Mouse (Mus musculus): ENCODE data around the gene Rtkn2. TPM values are rescaled to one million over a fixed set of nuclear protein-coding genes. Genes with fewer than 3 reads are reported as not detected.

The Rtkn2 gene
- polyA plus RNA-seq, 1 experiment from 2014 or later: 2.2 TPM

DNA sequence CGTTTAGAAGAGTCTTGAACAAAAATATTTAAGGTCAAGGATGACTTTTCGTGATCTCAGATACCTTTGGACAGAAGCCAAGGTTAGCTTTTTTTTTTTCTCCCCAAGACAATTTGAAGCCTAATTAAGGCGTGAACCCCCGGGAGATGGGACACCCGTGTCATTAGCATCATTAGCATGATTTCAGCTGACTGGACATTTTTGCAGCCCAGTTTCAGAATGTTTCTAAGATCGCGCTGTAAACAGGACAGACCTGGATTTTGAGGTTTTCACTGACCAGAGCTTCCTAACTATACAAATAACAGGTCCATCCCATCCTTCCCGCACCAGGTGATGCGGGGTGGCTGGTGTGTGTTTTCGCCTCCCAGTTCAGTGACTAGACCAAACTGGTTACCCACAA lies 19.8 kb downstream of the Rtkn2 start:
- no peaks in the 10 kb centered on the region for H3K27me3 ChIP-seq (replicated peaks)
- H3K4me2 ChIP-seq: no peak overlapping the region
- no peak overlapping the region for H3K27ac ChIP-seq
- H3K36me3 ChIP-seq: no peaks in the 10 kb centered on the region
- H3K9ac ChIP-seq: no peak overlapping the region
- no peaks in the 10 kb centered on the region for H3K9me3 ChIP-seq (replicated peaks)
- 85% methylated on average over 10 of the region's 10 CpGs for WGBS (ENCODE audit: insufficient replicate concordance)
- ATAC-seq: no peak
- H3K4me3 ChIP-seq: no peak overlapping the region
- H3K4me1 ChIP-seq: peaks cover 5% of the 10 kb centered on the region

DNA sequence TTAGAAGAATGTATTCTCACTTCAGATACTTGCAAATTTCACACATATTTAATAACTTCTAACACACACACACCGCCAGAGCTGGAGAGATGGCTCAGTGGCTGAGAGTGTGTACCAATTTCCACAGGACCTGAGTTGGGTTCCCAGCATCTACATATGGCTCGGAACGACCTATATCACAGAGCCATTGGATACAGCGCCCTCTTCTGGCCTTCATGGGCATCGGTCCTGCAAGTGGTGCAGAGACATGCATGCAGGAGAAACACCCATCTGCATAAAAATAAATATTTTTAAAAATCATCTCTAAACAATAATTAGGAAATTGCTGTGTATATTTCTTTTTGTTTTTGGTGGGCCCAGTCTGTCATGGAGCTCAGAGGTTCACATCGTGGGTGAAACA lies 22.1 kb downstream of the Rtkn2 start:
- ATAC-seq: no peak
- WGBS (ENCODE audit: insufficient replicate concordance): 78% methylated on average over 6 of the region's 6 CpGs

DNA sequence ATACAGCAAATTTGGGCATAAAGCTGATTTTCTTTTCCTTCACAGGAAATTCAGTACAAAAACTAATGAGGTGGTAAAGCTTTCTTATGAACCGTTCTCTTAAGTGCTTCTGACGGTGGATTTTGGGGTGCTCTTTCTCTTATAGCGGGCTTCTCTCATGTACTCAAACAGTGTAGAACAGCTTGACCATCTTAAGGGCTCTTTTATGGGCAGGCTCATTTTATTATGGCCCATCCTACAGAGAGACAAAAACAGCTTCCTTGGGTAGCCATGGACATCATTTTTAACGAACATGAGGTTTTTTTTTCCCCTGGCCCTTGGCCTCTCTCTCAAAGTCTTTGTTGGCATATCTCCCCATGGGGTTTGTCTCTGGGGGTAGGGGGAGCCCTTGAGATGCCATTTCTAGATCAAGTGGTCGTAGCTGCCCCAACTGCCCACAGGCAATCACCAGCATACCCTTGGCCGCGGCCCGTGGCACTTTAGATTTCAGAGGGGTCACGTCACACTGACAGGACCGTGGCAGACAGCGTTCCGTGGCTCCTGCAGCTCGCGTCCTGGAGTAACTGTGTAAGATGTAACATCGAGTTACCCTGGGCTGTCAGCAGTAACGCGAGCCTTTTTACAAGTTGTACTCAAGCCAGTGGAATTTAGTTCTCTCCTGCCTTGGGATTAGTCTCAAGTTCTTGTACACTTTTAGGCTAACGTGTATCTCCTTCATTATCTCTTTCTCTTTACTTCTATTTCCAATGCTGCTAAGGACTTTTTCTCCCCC lies 24.5 kb downstream of the Rtkn2 start:
- no peaks in the 10 kb centered on the region for H3K36me3 ChIP-seq
- ATAC-seq: no peak
- H3K27me3 ChIP-seq (replicated peaks): no peaks in the 10 kb centered on the region
- no peak overlapping the region for H3K4me2 ChIP-seq
- no peaks in the 10 kb centered on the region for H3K4me1 ChIP-seq
- 85% methylated on average over 18 of the region's 18 CpGs for WGBS (ENCODE audit: insufficient replicate concordance)
- no peak overlapping the region for H3K27ac ChIP-seq
- H3K4me3 ChIP-seq: no peak overlapping the region
- H3K9ac ChIP-seq: no peak overlapping the region
- no peaks in the 10 kb centered on the region for H3K9me3 ChIP-seq (replicated peaks)

More for the DNA sequence above, 22.1 kb downstream of the Rtkn2 start:
- Histone ChIP-seq H3K4me2 (no peak overlapping the region), H3K36me3 (no peaks in the 10 kb centered on the region), H3K4me1 (peaks cover 5% of the 10 kb centered on the region), H3K9me3 (replicated peaks) (no peaks in the 10 kb centered on the region), H3K4me3 (no peak overlapping the region), H3K9ac (no peak overlapping the region), H3K27ac (no peak overlapping the region), H3K27me3 (replicated peaks) (no peaks in the 10 kb centered on the region)

DNA sequence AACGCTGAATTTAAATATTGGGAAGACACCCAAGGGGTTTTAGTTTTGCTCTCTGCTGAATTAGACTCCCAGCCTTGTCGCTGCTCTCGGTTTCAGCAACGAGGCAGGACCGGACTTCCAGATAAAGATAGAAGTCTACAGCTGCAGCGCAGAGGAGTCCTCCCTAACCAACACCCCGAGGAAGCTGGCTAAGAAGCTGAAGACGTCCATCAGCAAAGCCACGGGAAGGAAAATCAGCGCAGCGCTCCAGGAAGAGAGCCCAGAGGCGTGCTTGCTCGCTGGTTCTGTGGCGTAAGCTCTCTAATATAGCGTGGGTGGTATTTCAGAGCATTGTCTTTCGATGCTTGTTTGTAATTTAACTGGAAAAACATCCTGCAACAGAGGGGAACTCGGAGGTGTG lies 26.0 kb downstream of the Rtkn2 start:
- no peaks in the 10 kb centered on the region for H3K9me3 ChIP-seq (replicated peaks)
- no peak overlapping the region for H3K4me3 ChIP-seq
- no peak overlapping the region for H3K9ac ChIP-seq
- no peaks in the 10 kb centered on the region for H3K27me3 ChIP-seq (replicated peaks)
- H3K36me3 ChIP-seq: no peaks in the 10 kb centered on the region
- no peak for ATAC-seq
- 65% methylated on average over 17 of the region's 17 CpGs for WGBS (ENCODE audit: insufficient replicate concordance)
- no peak overlapping the region for H3K27ac ChIP-seq
- no peaks in the 10 kb centered on the region for H3K4me1 ChIP-seq
- no peak overlapping the region for H3K4me2 ChIP-seq

DNA sequence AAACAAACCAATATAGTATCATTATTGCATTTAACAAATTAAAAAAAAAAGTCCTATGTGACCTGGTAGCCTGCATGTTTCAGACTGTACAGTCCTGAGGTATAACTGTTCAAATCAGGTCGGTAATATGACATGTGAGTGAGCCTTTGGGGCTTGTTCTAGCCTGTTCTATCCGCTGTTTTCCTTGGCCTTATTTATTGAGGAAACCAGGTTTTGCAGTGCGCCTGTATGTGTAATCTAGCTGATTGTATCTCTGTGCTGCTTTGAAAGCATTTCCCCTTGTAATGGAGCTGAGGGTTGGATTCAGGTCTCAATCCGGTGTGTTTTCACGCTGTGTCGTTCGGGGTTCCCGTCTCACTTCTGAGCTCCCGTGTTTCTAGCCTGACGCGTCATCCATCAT lies 27.1 kb downstream of the Rtkn2 start:
- Histone ChIP-seq H3K9ac (no peak overlapping the region), H3K27me3 (replicated peaks) (no peaks in the 10 kb centered on the region), H3K9me3 (replicated peaks) (no peaks in the 10 kb centered on the region), H3K4me3 (no peak overlapping the region), H3K4me2 (no peak overlapping the region), H3K36me3 (peaks cover 6% of the 10 kb centered on the region), H3K4me1 (no peaks in the 10 kb centered on the region), H3K27ac (no peak overlapping the region)
- no peak for ATAC-seq
- WGBS (ENCODE audit: insufficient replicate concordance): 84% methylated on average over 11 of the region's 11 CpGs

DNA sequence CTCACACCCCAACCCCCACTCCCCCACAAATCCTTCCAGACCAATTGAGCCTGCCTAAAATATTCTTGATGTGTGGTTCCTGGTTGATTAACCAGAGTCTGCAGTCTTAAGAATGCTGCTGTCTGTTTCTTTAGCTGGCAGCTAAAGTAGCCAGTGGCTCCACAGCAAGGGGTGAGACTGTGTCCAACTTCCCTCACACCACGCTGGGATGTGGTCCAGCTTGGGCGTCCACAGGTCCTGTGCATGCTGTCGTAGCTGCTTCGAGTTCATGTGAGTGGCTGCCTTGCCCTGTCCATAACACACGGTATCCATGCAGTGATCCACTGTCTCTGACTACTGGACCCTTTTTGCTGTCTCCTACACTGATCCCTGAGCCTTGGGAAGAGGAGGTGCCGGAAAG lies 27.7 kb downstream of the Rtkn2 start:
- no peak for ATAC-seq
- WGBS (ENCODE audit: insufficient replicate concordance): 81% methylated on average over 6 of the region's 6 CpGs
- no peaks in the 10 kb centered on the region for H3K27me3 ChIP-seq (replicated peaks)

DNA sequence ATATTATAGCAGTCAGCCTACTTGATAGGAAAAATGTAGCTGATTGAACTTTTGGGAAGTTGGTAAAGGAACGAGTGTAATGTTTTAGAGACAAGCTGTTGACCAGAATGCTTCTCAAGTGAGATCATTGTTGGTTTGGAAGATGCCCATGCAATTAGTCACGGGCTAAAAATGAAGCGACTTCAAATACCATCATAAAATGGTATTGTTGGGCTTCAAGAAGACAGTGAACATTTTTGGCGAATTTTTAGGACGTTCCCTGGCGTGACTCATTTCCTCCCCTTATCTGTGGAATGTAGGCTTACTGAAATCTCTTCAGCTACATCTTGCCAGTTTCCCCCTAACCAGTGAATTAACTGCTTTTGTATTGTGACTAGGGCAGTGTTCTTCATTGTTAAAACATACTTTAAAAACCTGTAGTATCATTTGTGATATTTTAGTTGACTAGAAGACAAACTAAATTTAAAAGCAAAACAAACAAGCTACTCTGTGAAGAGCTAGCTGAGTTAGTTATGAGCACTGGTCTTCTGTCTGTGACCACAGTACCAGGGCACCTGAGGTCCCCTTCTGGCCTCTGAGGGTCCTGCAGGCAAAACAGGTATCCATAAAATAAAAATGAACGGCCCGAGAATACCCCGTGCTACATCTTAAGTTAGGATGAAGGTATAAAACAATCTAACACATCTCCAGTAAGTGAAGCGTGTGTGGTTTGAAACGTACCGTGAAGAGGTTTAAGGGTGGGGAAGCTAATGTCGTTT lies 29.0 kb downstream of the Rtkn2 start:
- H3K9ac ChIP-seq: no peak overlapping the region
- H3K4me3 ChIP-seq: no peak overlapping the region
- WGBS (ENCODE audit: insufficient replicate concordance): 57% methylated on average over 13 of the region's 13 CpGs
- H3K36me3 ChIP-seq: peaks cover 10% of the 10 kb centered on the region
- H3K4me1 ChIP-seq: no peaks in the 10 kb centered on the region
- H3K27me3 ChIP-seq (replicated peaks): no peaks in the 10 kb centered on the region
- no peak overlapping the region for H3K27ac ChIP-seq
- ATAC-seq: no peak
- no peak overlapping the region for H3K4me2 ChIP-seq
- H3K9me3 ChIP-seq (replicated peaks): no peaks in the 10 kb centered on the region

More for the DNA sequence above, 27.7 kb downstream of the Rtkn2 start:
- H3K9ac ChIP-seq: no peak overlapping the region
- H3K36me3 ChIP-seq: peaks cover 8% of the 10 kb centered on the region
- H3K27ac ChIP-seq: no peak overlapping the region
- no peak overlapping the region for H3K4me3 ChIP-seq
- H3K9me3 ChIP-seq (replicated peaks): no peaks in the 10 kb centered on the region
- H3K4me1 ChIP-seq: no peaks in the 10 kb centered on the region
- no peak overlapping the region for H3K4me2 ChIP-seq

DNA sequence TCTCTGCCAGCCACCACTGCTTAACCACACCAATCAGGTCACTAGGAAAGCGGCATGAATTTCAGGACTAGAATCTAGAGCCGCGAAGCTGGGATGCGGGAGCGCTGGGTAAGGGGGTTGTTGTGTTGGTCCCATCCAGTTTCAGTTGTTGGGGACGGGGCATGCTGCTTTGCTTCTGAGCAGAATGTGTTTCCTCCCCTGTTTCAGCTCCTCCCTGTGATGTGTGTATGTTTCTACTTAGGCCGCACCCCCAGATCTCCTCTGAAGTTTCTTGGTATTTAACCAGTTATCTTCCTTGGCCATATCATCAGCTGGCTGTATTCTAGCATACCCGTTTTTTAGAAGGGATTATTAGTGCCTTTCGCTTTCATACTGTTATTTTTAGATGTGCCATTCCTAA lies 29.9 kb downstream of the Rtkn2 start:
- Histone ChIP-seq H3K4me2 (no peak overlapping the region), H3K9me3 (replicated peaks) (no peaks in the 10 kb centered on the region), H3K27me3 (replicated peaks) (no peaks in the 10 kb centered on the region), H3K27ac (no peak overlapping the region), H3K36me3 (peaks cover 10% of the 10 kb centered on the region), H3K9ac (no peak overlapping the region), H3K4me3 (no peak overlapping the region), H3K4me1 (no peaks in the 10 kb centered on the region)
- no peak for ATAC-seq
- WGBS (ENCODE audit: insufficient replicate concordance): 77% methylated on average over 9 of the region's 9 CpGs

DNA sequence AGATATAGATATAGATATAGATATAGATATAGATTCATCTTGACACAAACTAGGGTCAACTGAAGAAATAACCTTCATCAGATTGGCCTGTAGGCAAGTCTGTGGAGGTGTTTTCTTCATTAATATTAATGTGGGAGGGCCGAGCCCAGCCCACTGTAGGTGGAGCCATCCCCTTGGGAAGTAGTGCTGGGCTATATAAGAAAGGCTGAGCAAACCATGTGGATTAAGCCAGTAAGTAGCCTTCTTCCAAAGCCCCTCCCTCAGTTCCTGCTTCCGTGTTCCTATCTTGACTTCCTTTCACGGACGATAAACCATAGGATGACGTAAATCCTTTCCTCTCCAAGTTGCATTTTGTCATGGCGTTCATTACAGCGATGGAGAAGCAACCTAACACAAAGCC lies 30.5 kb downstream of the Rtkn2 start:
- ATAC-seq: no peak
- Histone ChIP-seq H3K4me3 (no peak overlapping the region), H3K27me3 (replicated peaks) (no peaks in the 10 kb centered on the region), H3K9ac (no peak overlapping the region), H3K27ac (no peak overlapping the region), H3K4me1 (no peaks in the 10 kb centered on the region), H3K4me2 (no peak overlapping the region), H3K36me3 (peaks cover 10% of the 10 kb centered on the region), H3K9me3 (replicated peaks) (no peaks in the 10 kb centered on the region)
- WGBS (ENCODE audit: insufficient replicate concordance): 83% methylated on average over 7 of the region's 7 CpGs

DNA sequence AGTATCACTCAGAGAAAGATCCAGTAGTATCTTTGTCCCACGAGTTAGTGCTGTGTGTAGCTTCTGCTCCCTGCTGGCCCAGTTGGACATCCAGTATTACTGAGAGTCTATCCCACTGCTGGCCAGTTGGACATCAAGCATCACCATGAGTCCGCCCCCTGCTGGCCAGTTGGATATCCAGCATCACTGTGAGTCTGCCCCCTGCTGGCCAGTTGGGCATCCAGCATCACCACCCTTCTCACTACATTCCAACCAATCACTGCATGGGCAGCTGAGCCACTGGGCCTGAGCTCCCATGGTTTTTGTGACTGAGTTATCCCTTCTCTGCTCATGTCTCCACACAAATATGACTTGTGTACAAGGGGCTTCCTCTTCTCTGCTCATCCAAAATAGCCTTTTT lies 33.8 kb downstream of the Rtkn2 start:
- Histone ChIP-seq H3K4me3 (no peak overlapping the region), H3K9me3 (replicated peaks) (no peaks in the 10 kb centered on the region), H3K4me1 (no peaks in the 10 kb centered on the region), H3K36me3 (peaks cover 10% of the 10 kb centered on the region), H3K27me3 (replicated peaks) (no peaks in the 10 kb centered on the region), H3K9ac (no peak overlapping the region), H3K27ac (no peak overlapping the region), H3K4me2 (no peak overlapping the region)
- ATAC-seq: no peak
- 81% methylated on average over 2 of the region's 2 CpGs for WGBS (ENCODE audit: insufficient replicate concordance)

DNA sequence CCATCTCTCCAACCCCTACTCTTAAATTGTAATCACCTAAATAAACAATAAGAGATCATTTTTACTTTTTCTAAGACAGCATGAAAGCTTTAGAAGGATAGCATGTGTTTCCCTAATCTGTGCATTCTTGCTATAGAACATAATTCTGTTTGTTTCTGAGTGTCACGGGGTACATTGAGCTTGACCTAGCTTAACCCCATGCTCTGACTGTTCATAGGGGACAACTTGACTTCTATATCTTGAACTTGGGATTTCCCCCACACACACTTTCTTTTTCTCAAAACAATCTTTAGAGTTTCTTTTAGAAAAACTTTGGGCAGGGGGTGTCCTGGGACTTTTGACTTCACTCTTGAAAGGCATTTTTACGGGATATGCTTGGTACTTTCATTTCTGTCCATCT lies 41.4 kb downstream of the Rtkn2 start:
- H3K36me3 ChIP-seq: peaks cover 13% of the 10 kb centered on the region
- no peak overlapping the region for H3K4me3 ChIP-seq
- no peaks in the 10 kb centered on the region for H3K27me3 ChIP-seq (replicated peaks)
- no peak overlapping the region for H3K9ac ChIP-seq
- peaks cover 5% of the 10 kb centered on the region; the same call in 1 of the 2 replicates for H3K9me3 ChIP-seq (replicated peaks)
- H3K27ac ChIP-seq: no peak overlapping the region
- no peak overlapping the region for H3K4me2 ChIP-seq
- 77% methylated on average over 2 of the region's 2 CpGs for WGBS (ENCODE audit: insufficient replicate concordance)
- H3K4me1 ChIP-seq: no peaks in the 10 kb centered on the region
- ATAC-seq: no peak

DNA sequence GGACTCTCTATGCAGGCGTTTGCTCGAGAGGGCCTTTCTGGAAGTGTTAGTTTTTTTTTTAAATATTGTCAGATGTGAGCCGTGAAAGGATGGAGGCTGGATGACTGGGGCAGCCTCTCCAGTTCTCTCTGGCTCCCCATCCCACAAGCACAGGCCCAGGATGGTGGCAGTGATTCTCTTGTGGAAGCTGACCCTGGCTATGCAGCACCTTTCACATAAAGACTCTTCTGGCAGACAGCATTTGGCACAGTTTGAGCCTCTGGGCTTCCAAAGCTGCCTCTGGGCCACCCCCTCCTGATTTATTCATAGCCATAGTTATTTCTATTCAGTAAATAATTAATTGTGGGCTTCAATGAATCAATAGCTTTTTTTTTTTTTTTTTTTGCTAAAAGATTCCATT lies 46.3 kb downstream of the Rtkn2 start:
- ATAC-seq: no peak
- Histone ChIP-seq H3K4me1 (peaks cover 8% of the 10 kb centered on the region; the same call in 1 of the 2 replicates), H3K9ac (no peak overlapping the region), H3K27ac (no peak overlapping the region), H3K4me3 (no peak overlapping the region), H3K27me3 (replicated peaks) (no peaks in the 10 kb centered on the region), H3K4me2 (no peak overlapping the region), H3K36me3 (no peaks in the 10 kb centered on the region), H3K9me3 (replicated peaks) (no peaks in the 10 kb centered on the region)
- WGBS (ENCODE audit: insufficient replicate concordance): 70% methylated on average over 3 of the region's 3 CpGs
